Mouse (Mus musculus): ENCODE measurements around the gene Prpf6. TPM values are rescaled to one million over a fixed set of nuclear protein-coding genes. Genes with fewer than 3 reads are reported as not detected.

Prpf6 gene
- polyA plus RNA-seq, 1 experiment from 2014 or later = 72.9 TPM

DNA sequence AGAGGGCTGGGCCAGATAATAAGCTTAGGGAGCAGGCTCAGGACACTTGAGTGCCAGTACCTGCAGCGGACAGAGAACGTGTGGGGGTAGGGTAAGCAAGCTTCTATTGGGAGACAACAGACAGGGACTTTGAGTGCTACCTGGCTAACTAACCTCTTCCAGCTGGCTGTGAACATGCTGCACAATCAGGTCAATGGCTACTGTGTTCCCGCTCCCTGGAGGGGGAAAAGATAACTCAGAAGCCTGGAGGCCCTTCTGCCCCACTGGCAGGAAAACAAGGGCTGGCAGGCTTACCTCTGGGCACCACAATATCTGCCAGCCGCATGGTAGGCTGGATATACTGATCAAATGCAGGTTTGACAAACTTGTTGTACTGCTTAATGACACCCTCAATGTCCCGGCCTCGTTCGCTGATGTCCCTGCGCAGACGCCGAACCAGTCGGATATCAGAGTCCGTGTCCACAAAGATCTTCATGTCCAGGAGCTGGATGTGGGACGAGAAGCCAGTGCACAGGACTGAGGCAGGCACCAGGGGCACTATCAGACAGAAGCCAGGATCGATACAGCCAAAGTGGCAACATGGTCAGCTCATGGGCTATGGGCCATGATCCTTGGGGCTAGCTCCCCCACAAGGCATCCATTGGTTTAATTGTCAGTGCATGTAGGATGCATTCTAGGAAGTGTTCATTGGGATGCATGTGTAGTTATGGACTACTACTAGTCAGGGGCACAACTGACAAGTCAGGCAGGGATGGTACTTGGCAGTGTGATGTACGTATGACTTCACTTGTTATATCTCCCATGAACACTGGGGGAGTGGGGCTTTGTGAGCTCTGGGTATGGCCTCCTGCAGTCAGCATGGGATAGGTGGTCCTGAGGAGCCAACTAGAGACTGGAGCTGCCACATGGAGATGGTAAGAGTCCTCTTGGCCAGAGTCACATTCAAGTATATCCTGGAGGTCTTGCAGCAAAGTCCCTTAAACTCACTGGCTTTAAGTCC, 18.4 kb upstream of the Prpf6 start:
- Histone ChIP-seq H3K4me3 (no peak overlapping the region), H3K9ac (no peak overlapping the region), H3K36me3 (peaks cover 18% of the 10 kb centered on the region), H3K9me3 (no peaks in the 10 kb centered on the region), H3K27me3 (replicated peaks) (no peaks in the 10 kb centered on the region), H3K27ac (no peak overlapping the region), H3K4me1 (peaks cover 5% of the 10 kb centered on the region; the same call in 1 of the 2 replicates), H3K4me2 (replicated peaks) (no peak overlapping the region)
- 94% methylated on average over 15 of the region's 15 CpGs for WGBS
- ATAC-seq (ENCODE audit: low FRiP score, low read depth) = no peak

DNA sequence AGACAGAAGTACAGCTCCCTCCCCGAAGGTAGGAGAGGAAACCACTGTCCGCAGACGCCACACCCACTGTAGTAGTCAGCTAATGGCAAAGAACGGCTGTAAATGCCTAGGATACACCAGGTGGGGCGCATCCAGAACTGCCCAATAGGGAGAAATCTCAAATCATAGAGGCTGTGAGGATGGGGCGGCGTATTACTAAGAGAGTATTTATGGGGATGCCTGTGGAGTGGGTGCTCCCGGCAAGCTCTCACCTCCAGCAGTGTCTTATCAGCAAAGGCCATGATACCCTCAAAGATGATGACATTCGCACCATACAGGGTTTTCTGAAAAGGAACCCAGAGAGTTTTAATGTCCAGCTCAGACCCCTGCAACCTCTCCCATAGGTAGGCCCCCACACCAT, 17.7 kb upstream of the Prpf6 start:
- Histone ChIP-seq H3K27ac (no peak overlapping the region), H3K4me1 (peaks cover 5% of the 10 kb centered on the region; the same call in 1 of the 2 replicates), H3K36me3 (peaks cover 18% of the 10 kb centered on the region), H3K27me3 (replicated peaks) (no peaks in the 10 kb centered on the region), H3K4me3 (no peak overlapping the region), H3K9ac (no peak overlapping the region), H3K4me2 (replicated peaks) (no peak overlapping the region), H3K9me3 (no peaks in the 10 kb centered on the region)
- 89% methylated on average over 9 of the region's 9 CpGs for WGBS
- no peak for ATAC-seq (ENCODE audit: low FRiP score, low read depth)

DNA sequence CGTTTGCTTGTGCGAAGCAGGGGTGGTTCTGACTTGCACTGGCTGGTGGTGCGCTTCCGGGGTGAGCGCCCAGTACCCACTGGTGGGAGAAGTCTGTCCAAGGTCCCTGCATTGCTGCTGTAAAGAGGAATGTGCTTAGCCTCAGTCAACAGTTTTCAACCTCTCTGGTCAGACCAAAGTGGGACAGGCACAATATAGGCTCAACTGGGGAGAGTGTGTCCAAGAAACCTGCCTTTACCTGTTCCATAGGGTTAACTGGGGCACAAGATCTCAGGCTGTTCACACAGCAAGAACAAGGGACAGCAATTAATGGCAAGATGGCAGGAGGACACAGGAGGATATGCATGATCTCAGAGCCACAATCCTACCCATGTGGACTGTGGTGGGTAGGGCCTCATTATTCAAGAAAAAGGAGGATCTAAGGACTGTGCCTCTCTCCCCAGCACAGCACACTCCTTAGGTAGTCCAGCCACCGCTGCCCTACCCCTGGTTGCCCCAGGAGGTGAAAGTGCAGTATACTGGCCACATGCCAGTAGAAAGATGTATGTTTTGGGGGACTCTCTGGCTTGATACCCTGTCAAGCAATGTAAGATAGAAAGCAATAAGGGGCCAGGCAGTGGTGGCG, 16.6 kb upstream of the Prpf6 start:
- peaks cover 18% of the 10 kb centered on the region for H3K36me3 ChIP-seq
- no peak overlapping the region for H3K4me3 ChIP-seq
- no peak overlapping the region for H3K4me2 ChIP-seq (replicated peaks)
- no peak for ATAC-seq (ENCODE audit: low FRiP score, low read depth)
- 90% methylated on average over 7 of the region's 7 CpGs for WGBS
- no peak overlapping the region for H3K9ac ChIP-seq
- H3K27me3 ChIP-seq (replicated peaks) = no peaks in the 10 kb centered on the region
- H3K4me1 ChIP-seq = peaks cover 10% of the 10 kb centered on the region
- no peak overlapping the region for H3K27ac ChIP-seq
- H3K9me3 ChIP-seq = no peaks in the 10 kb centered on the region

DNA sequence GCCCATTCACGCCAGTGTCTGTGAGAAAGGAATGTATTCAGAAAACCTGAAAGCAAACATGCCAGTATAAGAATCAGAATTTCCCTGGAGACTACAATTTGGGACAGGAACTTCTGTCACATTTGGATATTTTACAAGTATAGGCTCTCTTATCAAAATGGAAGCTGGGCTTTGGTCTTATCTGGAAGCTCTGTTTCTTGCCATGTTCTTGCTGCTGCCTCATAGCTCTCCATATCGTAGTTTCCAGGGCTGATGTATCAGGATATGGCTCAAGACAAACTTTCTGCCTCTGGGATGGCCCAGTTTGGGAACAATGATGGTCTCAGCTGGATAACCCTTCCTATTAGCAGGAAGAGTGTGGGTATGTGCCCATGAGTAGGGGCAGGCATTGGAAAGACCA, 15.1 kb upstream of the Prpf6 start:
- Histone ChIP-seq H3K27ac (no peak overlapping the region), H3K36me3 (peaks cover 18% of the 10 kb centered on the region), H3K9me3 (no peaks in the 10 kb centered on the region), H3K4me2 (replicated peaks) (no peak overlapping the region), H3K9ac (no peak overlapping the region), H3K4me1 (peaks cover 18% of the 10 kb centered on the region), H3K4me3 (no peak overlapping the region), H3K27me3 (replicated peaks) (no peaks in the 10 kb centered on the region)
- WGBS = 91% methylated on average over 2 of the region's 2 CpGs
- ATAC-seq (ENCODE audit: low FRiP score, low read depth) = no peak

DNA sequence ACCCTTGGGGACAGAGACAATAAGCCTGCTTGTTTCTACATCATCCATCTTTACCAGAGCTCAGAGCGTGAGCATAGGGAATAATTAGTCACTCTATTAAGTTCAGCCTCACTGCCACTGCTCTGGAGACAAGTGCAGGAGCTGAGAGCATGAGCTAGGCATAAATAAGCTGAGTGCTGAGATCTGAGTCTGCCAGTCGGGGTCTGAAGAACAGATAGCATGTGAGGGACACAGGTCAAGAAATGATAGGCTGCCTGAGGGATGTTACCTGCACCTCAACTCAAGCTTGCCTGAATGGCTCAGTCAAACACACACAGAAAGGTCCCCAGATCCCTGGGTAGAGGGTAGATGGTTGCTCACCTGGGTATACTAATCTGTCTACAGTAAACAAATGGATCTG, 14.5 kb upstream of the Prpf6 start:
- Histone ChIP-seq H3K4me3 (no peak overlapping the region), H3K9ac (no peak overlapping the region), H3K27ac (no peak overlapping the region), H3K4me2 (replicated peaks) (no peak overlapping the region), H3K4me1 (peaks cover 20% of the 10 kb centered on the region), H3K36me3 (peaks cover 16% of the 10 kb centered on the region), H3K27me3 (replicated peaks) (no peaks in the 10 kb centered on the region), H3K9me3 (no peaks in the 10 kb centered on the region)
- WGBS = 64% methylated on average over 2 of the region's 2 CpGs
- no peak for ATAC-seq (ENCODE audit: low FRiP score, low read depth)

DNA sequence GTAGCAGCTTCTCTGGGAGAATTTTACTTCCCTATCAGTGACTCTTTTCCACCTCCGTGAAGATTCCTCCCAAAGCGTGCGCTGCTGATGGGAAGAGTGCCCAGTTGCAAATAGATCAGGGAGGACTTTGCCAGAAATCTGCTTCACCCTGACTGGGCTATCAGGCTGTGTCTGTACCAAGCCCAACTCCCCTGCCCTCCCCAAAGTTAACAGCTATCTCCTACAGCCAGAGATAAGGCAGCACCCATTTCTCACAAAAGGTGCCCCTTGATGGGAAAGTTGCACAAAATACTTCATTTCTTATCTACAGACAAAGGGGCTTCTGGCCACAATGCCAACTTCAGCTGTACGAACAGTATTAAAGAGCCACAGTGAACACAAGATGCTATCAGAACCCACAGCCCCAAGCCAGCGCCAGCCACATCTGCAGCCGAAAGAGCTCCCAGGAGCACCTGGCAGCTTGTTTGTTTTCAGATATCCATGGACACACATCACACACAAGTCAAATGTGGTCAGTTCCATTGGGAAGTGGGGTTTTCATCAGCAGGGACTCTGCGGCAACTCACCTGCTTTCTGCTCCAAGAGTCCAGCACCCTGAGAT, 13.6 kb upstream of the Prpf6 start:
- Histone ChIP-seq H3K4me2 (replicated peaks) (no peak overlapping the region), H3K9ac (no peak overlapping the region), H3K27ac (no peak overlapping the region), H3K27me3 (replicated peaks) (no peaks in the 10 kb centered on the region), H3K9me3 (no peaks in the 10 kb centered on the region), H3K36me3 (peaks cover 8% of the 10 kb centered on the region), H3K4me1 (peaks cover 23% of the 10 kb centered on the region), H3K4me3 (no peak overlapping the region)
- 85% methylated on average over 7 of the region's 7 CpGs for WGBS
- no peak for ATAC-seq (ENCODE audit: low FRiP score, low read depth)

DNA sequence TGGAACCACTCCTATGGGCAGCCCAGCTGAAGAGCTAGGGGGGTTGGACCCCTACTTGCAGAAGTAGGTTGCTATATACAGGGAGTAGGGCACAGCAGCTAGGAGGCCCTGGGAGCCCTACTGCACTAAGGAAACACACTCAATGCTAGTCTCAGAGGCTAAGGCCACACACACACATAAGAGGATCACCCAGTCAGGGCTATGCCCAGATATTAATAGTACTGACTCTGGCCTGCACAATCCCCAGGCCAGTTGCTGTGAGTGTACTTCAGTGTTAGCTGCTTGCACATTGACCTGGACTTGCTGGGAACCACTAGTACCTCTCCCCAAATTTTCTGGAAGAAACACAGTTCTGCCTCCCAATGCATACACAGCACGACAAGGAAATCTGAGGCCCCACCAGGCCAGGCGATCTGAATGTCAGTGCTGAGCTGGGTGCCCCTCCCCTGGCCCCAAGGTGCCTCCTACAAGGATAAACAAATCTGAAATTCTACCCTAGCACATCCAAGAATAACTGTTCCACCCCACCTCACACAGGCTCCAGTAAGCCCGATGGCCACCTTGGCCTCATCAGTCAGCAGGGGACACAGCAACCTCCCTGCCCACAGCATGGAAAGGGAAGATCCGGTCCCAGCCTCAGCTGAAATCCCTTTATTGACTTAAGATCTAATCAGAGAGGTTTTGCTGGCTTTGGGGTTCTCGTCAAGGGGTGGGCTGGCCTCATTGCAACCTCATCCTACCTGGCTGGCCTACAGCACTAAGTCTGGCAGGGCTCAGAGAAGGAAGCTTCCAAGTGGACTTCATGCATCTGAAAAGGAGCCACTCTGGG, 12.7 kb upstream of the Prpf6 start:
- WGBS = 83% methylated on average over 5 of the region's 5 CpGs
- Histone ChIP-seq H3K27ac (no peak overlapping the region), H3K9ac (no peak overlapping the region), H3K4me1 (peaks cover 23% of the 10 kb centered on the region), H3K36me3 (peaks cover 9% of the 10 kb centered on the region), H3K4me2 (replicated peaks) (no peak overlapping the region), H3K4me3 (no peak overlapping the region), H3K9me3 (no peaks in the 10 kb centered on the region), H3K27me3 (replicated peaks) (no peaks in the 10 kb centered on the region)
- no peak for ATAC-seq (ENCODE audit: low FRiP score, low read depth)

DNA sequence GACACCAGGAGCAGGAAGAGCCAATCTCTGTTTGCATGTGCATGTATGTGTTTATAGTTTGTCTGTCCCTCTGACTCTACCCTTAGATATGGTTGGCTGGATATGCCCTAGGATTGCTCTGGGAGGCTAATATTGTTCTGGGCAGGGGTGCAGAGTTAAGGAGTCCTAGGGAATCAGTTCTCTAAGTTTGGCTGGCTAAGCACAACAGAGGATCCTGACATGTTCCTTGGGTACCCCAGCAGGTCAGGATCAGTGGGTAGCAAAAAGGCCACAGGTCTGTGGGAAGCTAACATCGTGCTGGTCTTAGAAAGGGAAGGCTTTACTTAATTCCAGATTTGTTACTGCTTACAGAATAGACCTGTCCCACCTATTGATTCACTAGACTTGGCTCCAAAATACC, 12.0 kb upstream of the Prpf6 start:
- no peak overlapping the region for H3K4me3 ChIP-seq
- WGBS = 80% methylated on average over 1 of the region's 1 CpGs
- no peaks in the 10 kb centered on the region for H3K27me3 ChIP-seq (replicated peaks)
- H3K9me3 ChIP-seq = no peaks in the 10 kb centered on the region
- no peak overlapping the region for H3K27ac ChIP-seq
- peaks cover 23% of the 10 kb centered on the region for H3K4me1 ChIP-seq
- no peak for ATAC-seq (ENCODE audit: low FRiP score, low read depth)
- H3K4me2 ChIP-seq (replicated peaks) = no peak overlapping the region
- H3K36me3 ChIP-seq = peaks cover 13% of the 10 kb centered on the region
- H3K9ac ChIP-seq = no peak overlapping the region

DNA sequence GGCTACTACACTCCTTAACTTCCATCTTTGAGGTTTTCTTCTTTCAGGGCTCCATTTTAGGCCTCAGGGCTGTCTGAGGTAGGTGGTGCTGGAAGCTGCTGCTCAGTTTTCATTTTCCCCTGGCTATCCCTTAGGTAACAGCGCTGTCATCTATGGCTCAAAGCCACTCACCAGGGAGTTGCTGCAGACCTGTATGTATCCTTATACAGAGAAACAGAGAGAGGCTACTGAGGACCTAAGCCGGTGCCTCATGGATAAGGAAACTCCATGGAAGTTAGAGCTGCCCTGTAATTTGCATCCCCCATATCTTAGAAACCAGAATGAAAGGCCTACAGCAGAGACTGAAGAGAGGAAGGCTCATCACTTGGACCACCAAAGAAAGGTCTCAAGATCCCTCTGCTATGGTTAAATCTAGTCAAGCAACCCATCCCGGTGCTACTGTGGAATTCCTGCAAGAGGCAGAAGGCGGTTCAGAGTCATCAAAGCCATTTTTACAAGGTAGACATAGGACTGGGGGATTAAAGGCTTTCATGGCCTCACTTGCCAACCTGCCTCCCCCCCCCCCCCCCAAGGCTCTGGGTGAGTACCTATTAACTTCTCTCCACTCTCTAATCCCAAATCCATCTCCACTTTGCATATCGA, 11.4 kb upstream of the Prpf6 start:
- H3K9ac ChIP-seq = peak overlapping the region; percentile 86; the same call in 1 of the 2 replicates
- 79% methylated on average over 5 of the region's 5 CpGs for WGBS
- H3K27ac ChIP-seq = no peak overlapping the region
- H3K27me3 ChIP-seq (replicated peaks) = no peaks in the 10 kb centered on the region
- no peak for ATAC-seq (ENCODE audit: low FRiP score, low read depth)
- H3K4me3 ChIP-seq = peak overlapping the region; percentile 81
- peak overlapping the region; percentile 92 for H3K4me2 ChIP-seq (replicated peaks)
- H3K36me3 ChIP-seq = peaks cover 18% of the 10 kb centered on the region
- H3K4me1 ChIP-seq = peaks cover 23% of the 10 kb centered on the region
- H3K9me3 ChIP-seq = no peaks in the 10 kb centered on the region

DNA sequence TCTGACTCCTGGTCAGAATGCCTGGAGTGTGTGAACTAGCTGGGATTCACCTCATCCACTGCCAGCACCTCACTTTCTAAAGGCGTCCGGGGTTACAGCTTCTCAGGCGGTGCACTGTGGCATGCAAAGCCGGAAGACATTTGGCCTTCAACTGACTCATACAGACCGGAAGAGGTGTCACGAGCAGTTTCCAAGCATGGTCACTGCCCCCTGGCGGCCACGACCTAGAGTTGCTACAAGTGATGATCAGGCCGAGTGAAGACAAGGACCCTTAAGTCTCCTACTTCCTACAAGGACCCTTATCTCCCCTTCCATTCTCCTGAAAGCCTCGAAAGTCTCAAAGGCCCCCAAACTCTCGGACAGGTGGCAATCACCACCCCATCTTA, 10.7 kb upstream of the Prpf6 start:
- Histone ChIP-seq H3K4me2 (replicated peaks) (peak overlapping the region; percentile 92), H3K27ac (peak overlapping the region; percentile 85), H3K27me3 (replicated peaks) (no peaks in the 10 kb centered on the region), H3K9me3 (no peaks in the 10 kb centered on the region), H3K9ac (peak overlapping the region; percentile 86), H3K4me1 (peaks cover 23% of the 10 kb centered on the region), H3K36me3 (peaks cover 26% of the 10 kb centered on the region), H3K4me3 (peak overlapping the region; percentile 81)
- WGBS = under 1% methylated on average over 11 of the region's 11 CpGs
- ATAC-seq (ENCODE audit: low FRiP score, low read depth) = peak; percentile 71

DNA sequence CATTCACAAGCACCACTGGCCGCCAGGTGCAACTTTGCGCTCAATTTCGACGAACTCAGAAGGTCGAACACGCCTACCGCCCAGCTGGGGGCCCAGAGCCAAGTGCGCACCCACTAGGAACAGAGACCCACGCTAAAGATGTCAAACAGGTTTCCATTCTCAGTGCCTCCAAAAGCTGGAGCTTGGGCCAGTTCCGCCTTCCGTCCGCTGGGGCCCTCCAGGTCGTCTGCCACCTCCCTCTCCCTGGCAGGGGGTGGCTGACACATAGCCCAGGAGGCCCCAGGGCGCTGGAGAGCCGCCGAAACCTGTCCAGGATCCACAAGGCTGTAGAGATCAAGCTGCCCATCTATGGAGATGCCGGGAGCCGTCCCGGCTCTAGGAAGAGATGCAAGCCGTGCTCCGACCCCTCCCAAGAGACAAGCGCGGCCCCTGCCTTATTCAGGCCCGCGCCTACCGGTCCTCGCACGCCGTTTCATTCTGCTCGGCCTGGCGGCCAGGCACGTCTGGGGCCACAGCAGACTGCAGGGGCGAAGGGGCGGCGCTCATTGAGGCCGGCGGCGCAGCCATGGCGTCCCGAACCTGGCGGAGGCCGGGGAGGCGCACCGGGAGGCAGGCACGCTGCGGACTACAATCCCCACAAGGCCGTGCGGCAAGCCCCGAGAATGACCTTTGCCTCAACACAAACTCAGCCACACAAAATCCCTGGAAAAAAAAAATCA, 10.1 kb upstream of the Prpf6 start:
- under 1% methylated on average over 49 of the region's 49 CpGs for WGBS

More for the DNA sequence above, 10.1 kb upstream of the Prpf6 start:
- H3K27me3 ChIP-seq (replicated peaks) = no peaks in the 10 kb centered on the region
- peak overlapping the region; percentile 81 for H3K4me3 ChIP-seq
- peak overlapping the region; percentile 92 for H3K4me2 ChIP-seq (replicated peaks)
- H3K36me3 ChIP-seq = peaks cover 32% of the 10 kb centered on the region
- H3K9ac ChIP-seq = peak overlapping the region; percentile 86
- H3K27ac ChIP-seq = peak overlapping the region; percentile 85
- peaks cover 23% of the 10 kb centered on the region for H3K4me1 ChIP-seq
- H3K9me3 ChIP-seq = no peaks in the 10 kb centered on the region
- ATAC-seq (ENCODE audit: low FRiP score, low read depth) = peak; percentile 83

Measured in neural tube, embryonic 12.5 days (tissue).